Mouse (Mus musculus) embryonic facial prominence, embryonic 15.5 days (tissue): ENCODE measurements around the gene Cyp2d40. TPM values are rescaled to one million over a fixed set of nuclear protein-coding genes. Genes with fewer than 3 reads are reported as not detected.
"Not testable (repeated sequence)": the region's sequence is repeated elsewhere in the genome, so short reads cannot be mapped to it uniquely, and the experiment has no call there.

Experiments used
- ATAC-seq: fragments of 200-750 bp; cut with Nextera tagmentation; 2 replicates; pipeline ENCODE4 v1.8.0; 2017; ENCODE audit warnings: low read depth, moderate TSS enrichment; ENCODE audit not compliant: insufficient number of reproducible peaks, low FRiP score, low TSS enrichment
- H3K27ac ChIP-seq: fragments of 300-500 bp; sonication (generic); replicated peaks from 2 replicates; pipeline ENCODE4 v1.5.1; 2015; ENCODE audit warnings: mild to moderate bottlenecking, inconsistent platforms
- H3K27me3 ChIP-seq: fragments of 300-500 bp; sonication (generic); 2 replicates; pipeline ENCODE4 v1.6.1; 2015; ENCODE audit warnings: inconsistent platforms
- H3K36me3 ChIP-seq: fragments of 300-500 bp; sonication (generic); 2 replicates; pipeline ENCODE4 v1.6.1; 2015; ENCODE audit warnings: mild to moderate bottlenecking, inconsistent platforms
- H3K4me1 ChIP-seq: fragments of 300-500 bp; sonication (generic); 2 replicates; pipeline ENCODE4 v1.6.1; 2015; ENCODE audit warnings: inconsistent platforms
- H3K4me2 ChIP-seq: fragments of 300-500 bp; sonication (generic); replicated peaks from 2 replicates; pipeline ENCODE4 v1.6.1; 2015; ENCODE audit warnings: mild to moderate bottlenecking, inconsistent platforms
- H3K4me3 ChIP-seq: fragments of 300-500 bp; sonication (generic); replicated peaks from 2 replicates; pipeline ENCODE4 v1.5.1; 2015; ENCODE audit warnings: mild to moderate bottlenecking, inconsistent platforms
- H3K9ac ChIP-seq: fragments of 300-500 bp; sonication (generic); 2 replicates; pipeline ENCODE4 v1.6.1; 2015; ENCODE audit warnings: inconsistent platforms
- H3K9me3 ChIP-seq: fragments of 300-500 bp; sonication (generic); replicated peaks from 2 replicates; pipeline ENCODE4 v1.6.1; 2016; ENCODE audit warnings: inconsistent platforms
- WGBS: fragments of 180-500 bp; shearing (Covaris S2); methylation state at CpG from one replicate; pipeline ENCODE4 v1.1.7; 2015; 5-methylcytosine and 5-hydroxymethylcytosine counted together
- microRNA-seq: library from miRNA; unstranded; fragments of <30 nt; microRNA quantifications from one replicate; pipeline ENCODE4, GENCODE M21; 2016; ENCODE audit warnings: borderline number of aligned reads
- polyA plus RNA-seq: library from polyadenylated mRNA; unstranded; fragments of >200 nt; fragmentation: Nextera tagmentation; extraction: Ambion mirVana; gene quantifications from 2 replicates; pipeline ENCODE4 v1.2.1, GENCODE M21; 2015

The Cyp2d40 gene
- polyA plus RNA-seq, 1 experiment from 2014 or later: not detected

DNA sequence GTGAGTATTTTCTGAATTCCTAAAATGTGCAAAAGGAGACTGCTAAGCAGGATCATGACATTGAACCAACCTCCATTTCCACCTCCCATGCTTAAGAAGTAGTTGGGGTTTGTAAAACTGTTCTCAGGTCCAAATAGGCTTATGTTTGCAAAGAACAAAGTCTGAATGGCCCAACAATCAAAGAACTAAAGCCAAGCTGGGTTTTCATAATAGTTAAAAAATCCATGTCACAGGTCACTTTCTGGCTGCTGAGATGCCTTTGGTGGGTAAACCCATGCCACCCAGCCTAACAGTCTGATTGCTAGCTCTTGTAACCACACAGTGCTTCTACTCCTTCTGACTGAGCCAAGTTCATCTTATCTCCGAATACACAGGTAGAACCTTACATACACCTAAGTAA is 20.6 kb upstream of the Cyp2d40 start:
- no peaks in the 10 kb centered on the region for H3K4me1 ChIP-seq
- H3K4me2 ChIP-seq: no peak overlapping the region
- H3K4me3 ChIP-seq: no peak overlapping the region
- no peaks in the 10 kb centered on the region for H3K27me3 ChIP-seq
- 76% methylated on average over 1 of the region's 1 CpGs for WGBS
- ATAC-seq: no peak
- H3K36me3 ChIP-seq: no peaks in the 10 kb centered on the region
- H3K9me3 ChIP-seq: no peaks in the 10 kb centered on the region
- H3K27ac ChIP-seq: no peak overlapping the region
- no peak overlapping the region for H3K9ac ChIP-seq

DNA sequence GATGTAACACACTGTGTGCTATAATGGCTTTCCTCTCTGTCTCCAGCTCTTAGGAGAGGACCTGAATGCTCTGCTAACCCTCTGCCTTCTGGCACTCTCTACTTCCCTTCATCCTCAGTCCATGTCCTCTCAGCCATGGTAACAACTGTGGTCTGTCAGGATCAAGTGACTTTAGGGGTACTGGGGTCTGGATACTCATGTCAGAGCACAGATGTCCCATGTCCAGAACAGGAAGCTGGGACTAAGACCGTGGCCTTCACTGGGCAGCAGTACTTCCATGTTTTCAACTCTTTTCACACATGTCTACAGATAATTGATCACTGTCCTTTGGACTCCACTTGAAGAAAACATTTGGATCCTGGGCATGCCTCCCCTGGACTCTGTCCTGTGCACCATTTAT is 19.8 kb upstream of the Cyp2d40 start:
- no peaks in the 10 kb centered on the region for H3K27me3 ChIP-seq
- H3K4me3 ChIP-seq: no peak overlapping the region
- 87% methylated on average over 1 of the region's 1 CpGs for WGBS
- no peak overlapping the region for H3K4me2 ChIP-seq
- no peak for ATAC-seq
- H3K36me3 ChIP-seq: no peaks in the 10 kb centered on the region
- no peaks in the 10 kb centered on the region for H3K4me1 ChIP-seq
- no peak overlapping the region for H3K9ac ChIP-seq
- no peaks in the 10 kb centered on the region for H3K9me3 ChIP-seq
- no peak overlapping the region for H3K27ac ChIP-seq

DNA sequence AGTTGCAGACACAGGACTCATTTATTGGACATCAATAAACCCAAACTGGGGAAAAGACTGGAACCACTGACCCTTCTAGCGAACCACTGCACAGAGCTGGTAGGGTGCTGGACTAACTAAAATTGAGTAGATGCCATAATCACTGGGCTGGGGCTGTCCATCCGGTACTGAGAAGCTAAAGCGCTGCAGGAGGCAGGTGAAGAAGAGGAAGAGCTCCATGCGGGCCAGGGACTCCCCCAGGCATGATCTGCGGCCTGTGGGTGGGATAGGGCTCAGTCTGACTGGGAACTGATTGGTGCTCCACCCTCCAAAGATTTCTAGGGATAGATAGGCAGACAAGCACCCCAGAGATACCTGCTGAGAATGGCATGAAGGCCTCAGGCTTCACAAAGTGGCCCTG is 13.9 kb upstream of the Cyp2d40 start:
- not testable (repeated sequence) for H3K27me3 ChIP-seq, H3K36me3 ChIP-seq, H3K4me1 ChIP-seq, H3K4me3 ChIP-seq, H3K4me2 ChIP-seq, H3K27ac ChIP-seq, ATAC-seq, H3K9ac ChIP-seq, H3K9me3 ChIP-seq
- WGBS: 82% methylated on average over 5 of the region's 5 CpGs

DNA sequence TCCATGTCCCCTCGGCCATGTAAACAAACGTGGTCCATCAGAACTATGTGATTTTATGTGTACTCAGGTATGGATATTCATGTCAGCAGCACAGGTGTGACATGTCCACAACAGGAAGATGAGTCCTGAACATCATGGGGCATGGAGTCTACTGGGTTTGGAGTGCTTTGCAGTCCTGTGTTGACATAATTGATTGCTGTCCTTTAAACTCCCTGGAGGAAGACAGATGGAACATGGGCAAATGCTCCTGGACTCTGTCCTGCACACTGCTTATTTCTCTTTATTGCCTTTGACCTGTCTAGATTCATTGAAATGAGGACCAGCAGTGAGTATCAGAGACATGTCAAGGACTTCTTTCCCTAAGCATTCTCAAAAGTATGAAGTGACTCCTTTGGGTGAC is 2.0 kb upstream of the Cyp2d40 start:
- no peak for ATAC-seq
- 84% methylated on average over 2 of the region's 2 CpGs for WGBS

DNA sequence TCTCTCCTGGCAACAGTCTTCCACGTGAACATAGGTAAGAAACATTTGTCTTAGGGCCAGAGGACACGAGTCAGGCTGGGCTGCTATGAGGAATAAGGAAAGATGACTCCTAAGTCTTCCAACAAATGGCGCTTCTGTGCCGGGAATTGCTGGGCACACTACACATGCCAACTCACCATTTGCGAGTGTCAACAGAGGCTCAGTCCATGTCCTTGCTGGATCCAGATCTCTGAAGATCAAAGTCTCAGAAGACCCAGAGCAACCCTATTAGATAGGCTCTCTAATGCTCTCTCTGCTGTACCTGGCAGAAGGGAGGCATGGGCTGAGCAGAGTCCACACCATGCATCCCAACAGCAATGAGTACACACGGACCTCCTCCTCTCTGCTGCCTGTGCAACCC is 898 bp upstream of the Cyp2d40 start:
- no peak overlapping the region for H3K9ac ChIP-seq
- H3K9me3 ChIP-seq: no peaks in the 10 kb centered on the region
- ATAC-seq: no peak
- H3K36me3 ChIP-seq: no peaks in the 10 kb centered on the region
- H3K4me2 ChIP-seq: no peak overlapping the region
- 80% methylated on average over 6 of the region's 6 CpGs for WGBS
- no peaks in the 10 kb centered on the region for H3K27me3 ChIP-seq
- H3K27ac ChIP-seq: no peak overlapping the region
- H3K4me3 ChIP-seq: no peak overlapping the region
- no peaks in the 10 kb centered on the region for H3K4me1 ChIP-seq

More for the DNA sequence above, 2.0 kb upstream of the Cyp2d40 start:
- H3K4me2 ChIP-seq: no peak overlapping the region
- no peaks in the 10 kb centered on the region for H3K9me3 ChIP-seq
- H3K4me3 ChIP-seq: no peak overlapping the region
- H3K27ac ChIP-seq: no peak overlapping the region
- no peaks in the 10 kb centered on the region for H3K27me3 ChIP-seq
- no peaks in the 10 kb centered on the region for H3K36me3 ChIP-seq
- H3K4me1 ChIP-seq: no peaks in the 10 kb centered on the region
- H3K9ac ChIP-seq: no peak overlapping the region

DNA sequence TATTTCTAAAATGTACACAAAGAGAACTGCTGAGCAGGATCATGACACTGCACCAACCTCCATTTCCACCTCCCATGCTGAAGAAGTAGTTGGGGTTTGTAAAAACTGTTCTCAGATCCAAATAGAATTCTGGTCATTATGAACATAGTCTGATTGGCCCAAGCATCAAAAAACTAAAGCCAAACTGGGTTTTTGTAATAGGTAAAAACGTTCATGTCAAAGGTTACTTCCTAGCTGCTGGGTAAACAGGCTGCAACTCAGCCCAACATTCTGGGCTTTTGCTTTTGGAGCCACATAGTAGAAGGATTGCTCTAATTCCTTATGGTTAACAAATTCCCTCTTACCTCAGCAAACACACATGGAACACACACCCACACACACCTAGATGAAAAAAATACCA is 15.8 kb downstream of the Cyp2d40 start:
- no peak for ATAC-seq
- Histone ChIP-seq H3K27me3 (no peaks in the 10 kb centered on the region), H3K27ac (no peak overlapping the region), H3K9me3 (no peaks in the 10 kb centered on the region), H3K4me3 (no peak overlapping the region), H3K4me2 (no peak overlapping the region), H3K4me1 (no peaks in the 10 kb centered on the region), H3K36me3 (no peaks in the 10 kb centered on the region), H3K9ac (no peak overlapping the region)
- 33% methylated on average over 1 of the region's 1 CpGs for WGBS

DNA sequence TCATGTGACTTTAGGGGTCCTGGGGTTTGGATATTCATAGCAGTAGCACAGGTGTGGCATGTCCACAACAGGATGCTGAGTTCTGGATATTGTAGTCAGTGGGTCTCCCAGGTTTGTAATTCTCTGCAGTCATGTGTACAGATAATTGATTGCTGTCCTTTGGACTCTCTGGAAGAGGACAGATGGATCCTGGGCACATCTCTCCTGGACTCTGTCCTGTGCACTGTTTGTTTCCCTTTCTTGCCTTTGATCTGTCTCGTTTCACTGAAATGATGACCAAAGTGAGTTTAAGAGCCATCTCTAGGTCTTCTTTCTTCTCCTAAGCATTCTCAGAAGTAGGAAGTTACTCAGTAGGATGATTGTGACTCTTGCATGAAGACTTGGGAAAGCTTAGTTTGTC is 16.5 kb downstream of the Cyp2d40 start:
- WGBS: 66% methylated on average over 1 of the region's 1 CpGs
- ATAC-seq: no peak
- no peaks in the 10 kb centered on the region for H3K4me1 ChIP-seq
- H3K4me2 ChIP-seq: no peak overlapping the region
- H3K36me3 ChIP-seq: no peaks in the 10 kb centered on the region
- H3K9ac ChIP-seq: no peak overlapping the region
- no peak overlapping the region for H3K4me3 ChIP-seq
- no peak overlapping the region for H3K27ac ChIP-seq
- no peaks in the 10 kb centered on the region for H3K9me3 ChIP-seq
- H3K27me3 ChIP-seq: no peaks in the 10 kb centered on the region

DNA sequence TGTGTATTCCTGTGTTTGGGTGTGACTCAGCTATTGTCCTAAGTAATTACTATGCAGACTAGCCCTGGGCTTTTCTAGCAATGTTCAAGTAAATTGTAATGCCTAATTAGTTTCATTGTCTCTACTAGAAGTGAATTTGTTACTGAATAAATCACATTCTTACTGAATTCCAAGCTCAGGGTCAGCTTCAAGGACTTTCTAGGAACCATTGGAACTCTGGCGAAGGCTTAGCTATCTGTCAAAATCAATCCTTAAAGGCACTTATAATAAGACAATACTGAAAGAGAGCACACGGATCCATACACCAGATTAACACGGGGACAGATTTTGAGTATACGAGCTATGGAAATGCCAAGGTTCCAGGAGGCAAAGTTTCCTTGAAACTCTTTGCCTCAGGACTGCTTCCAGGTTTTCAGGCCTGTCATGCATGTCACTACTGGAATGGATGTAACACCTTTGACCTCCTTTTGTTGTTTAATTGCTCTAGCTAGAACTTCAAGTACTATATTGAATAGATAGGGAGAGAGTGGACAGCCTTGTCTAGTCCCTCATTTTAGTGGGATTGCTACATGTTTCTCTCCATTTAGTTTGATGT is 30.6 kb downstream of the Cyp2d40 start:
- not testable (repeated sequence) for H3K9ac ChIP-seq, H3K27me3 ChIP-seq, H3K27ac ChIP-seq, H3K36me3 ChIP-seq, H3K4me3 ChIP-seq, H3K4me2 ChIP-seq, ATAC-seq, H3K4me1 ChIP-seq, H3K9me3 ChIP-seq
- WGBS: 88% methylated on average over 4 of the region's 4 CpGs

Small RNA genes lying within 50 kb of the gene (microRNA-seq; reads per million reads assigned to microRNA genes)
- gene Gm27618: not detected

Other genes starting within 250 kb of the Cyp2d40 start
- gene Cyp2d12, start 209.1 kb downstream of the Cyp2d40 start, polyA plus RNA-seq: not detected in 2 replicates
- gene Cyp2d34, start 143.2 kb downstream of the Cyp2d40 start, polyA plus RNA-seq: not detected in 2 replicates
- not detected in 2 replicates for gene Cyp2d26, start 30.1 kb upstream of the Cyp2d40 start, polyA plus RNA-seq
- 10.5 and 11.1 TPM in 2 replicates for gene Tcf20, start 223.7 kb upstream of the Cyp2d40 start, polyA plus RNA-seq